Mouse (Mus musculus): ENCODE measurements at regions not wholly inside any gene's neighbourhood (a gene's known extent, or its start where the extent isn't known, plus 50 kb on each side); places are given as distances from the start of the nearest gene placed in this dataset.
A peak's percentile ranks its signal among the peaks of the same experiment; 100 is the strongest.

DNA sequence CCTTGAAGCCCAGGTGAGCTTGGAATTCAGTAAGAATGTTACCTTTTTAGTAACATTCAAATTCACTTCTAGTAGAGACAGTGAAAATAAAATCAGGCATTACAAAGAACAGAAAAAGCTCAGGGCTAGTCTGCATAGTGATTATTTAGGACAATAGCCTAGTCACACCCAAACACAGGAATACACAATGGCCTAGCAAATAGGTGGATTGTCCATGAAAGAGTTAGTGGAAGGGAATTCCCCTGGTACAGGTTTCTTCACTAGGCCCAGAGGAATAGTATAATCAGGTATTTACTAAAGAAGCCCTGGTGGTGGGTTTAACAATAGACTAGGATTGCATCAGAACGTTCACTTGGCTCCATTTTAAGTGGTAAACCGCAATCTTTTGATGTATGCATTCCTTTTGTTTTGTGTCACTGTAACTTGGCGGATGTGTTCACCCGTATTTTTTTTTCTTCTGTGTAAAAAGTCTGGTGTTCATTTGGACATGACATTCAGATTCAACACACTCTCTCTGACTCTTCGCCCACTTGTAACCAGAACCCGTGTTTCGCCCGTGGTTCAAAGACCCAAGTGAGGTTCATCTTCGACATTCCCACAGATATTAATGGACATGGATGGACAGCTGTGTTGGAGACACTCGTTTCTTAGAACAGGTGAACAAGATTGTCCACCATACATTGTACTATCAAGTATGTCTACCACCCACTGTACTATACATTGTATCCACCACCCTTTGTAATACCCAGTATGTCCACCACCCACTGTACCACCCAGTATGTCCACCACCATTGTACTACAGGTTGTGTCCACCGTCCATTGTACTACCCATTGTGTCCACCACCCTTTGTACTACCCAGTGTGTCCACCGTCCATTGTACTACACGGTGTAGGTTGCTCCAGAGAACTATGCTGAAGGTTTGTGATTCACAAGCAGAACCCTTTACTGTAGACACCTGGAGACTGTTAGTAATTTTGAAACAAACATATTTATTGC lies 146.9 kb upstream of the Negr1 start:
- DNase-seq (ENCODE audit: low spot score), result peak; percentile 7

GRCm38 (mm10) chr3:156418124-156418523 lies 143.5 kb upstream of the Negr1 start:
- DNase-seq (ENCODE audit: low spot score), result no peak

GRCm38 (mm10) chr3:156423100-156423499 lies 138.5 kb upstream of the Negr1 start:
- DNase-seq (ENCODE audit: low spot score), result no peak

DNA sequence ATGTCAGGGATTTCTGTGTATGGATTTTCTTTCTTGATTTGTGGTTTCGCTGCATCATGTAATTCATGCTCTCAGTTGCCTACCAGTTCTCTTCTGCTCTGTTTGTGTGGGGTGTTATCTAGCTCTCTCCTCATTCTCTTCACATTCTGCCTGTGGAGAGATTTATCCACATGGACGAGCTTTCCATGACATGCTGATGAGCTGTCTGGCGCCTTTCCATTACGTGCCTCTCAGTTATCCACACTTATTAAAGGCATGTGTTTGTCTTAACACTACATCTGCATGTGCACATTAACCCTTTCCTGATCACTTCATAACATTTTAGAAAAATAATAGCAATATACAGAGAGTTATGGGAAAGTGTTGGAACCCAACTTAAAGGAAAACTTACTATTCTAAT lies 106.6 kb upstream of the Negr1 start:
- DNase-seq (ENCODE audit: low spot score), result no peak

DNA sequence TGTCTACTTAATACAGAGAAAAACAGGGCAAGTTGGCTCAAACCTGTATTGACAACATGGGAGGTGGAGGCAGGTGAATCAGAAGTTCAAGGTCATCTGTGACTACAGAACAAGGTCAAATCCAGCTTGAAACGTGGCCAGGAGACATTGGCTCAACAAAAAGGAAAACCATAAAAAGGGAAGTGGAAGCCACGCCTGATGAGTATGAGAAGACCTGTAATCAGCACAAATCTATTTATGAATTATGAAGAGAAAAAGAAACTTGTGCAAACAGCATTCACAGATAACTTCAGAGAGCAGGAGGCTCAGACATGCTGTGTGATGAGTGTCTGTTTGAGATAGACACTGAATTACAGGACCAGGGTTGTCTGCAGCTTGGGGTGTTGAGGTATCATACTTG lies 98.3 kb upstream of the Negr1 start:
- no peak for DNase-seq (ENCODE audit: low spot score)

DNA sequence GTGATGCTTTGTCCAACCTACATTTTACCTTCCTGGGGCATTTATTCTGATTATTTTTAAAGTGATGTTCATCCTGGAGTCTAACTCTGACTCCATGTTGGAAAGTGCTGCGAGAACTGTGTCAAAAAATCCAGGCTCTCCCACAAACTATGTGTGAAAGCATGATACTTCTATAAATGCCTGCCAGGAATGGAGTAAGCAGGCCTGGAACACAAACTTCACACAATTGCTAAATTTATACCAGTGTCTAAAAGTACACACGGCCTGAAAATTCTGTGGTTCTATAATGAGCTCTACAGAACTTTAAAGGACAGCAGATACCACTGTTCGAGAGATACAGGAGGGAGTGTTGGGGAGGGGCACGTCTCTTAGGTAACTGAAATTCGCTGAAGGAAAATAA lies 96.0 kb upstream of the Negr1 start:
- no peak for DNase-seq (ENCODE audit: low spot score)

DNA sequence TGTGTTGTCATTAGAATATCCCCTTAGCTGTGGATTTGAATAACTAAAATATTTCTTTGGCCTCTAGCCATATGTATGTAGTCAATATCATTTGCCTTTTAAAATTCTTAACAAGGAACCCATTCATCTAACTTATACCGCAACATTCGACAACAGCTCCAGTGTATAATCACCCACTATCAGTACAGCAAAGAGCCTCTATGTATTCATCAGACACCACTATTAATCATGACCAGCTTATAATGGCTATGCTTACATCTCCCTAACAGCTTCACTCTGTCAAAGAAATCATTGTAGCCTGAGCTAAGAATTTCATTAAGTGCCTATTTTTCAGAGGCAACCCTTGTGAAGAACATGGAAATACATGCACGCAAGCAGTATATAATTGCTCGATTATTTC lies 88.9 kb upstream of the Negr1 start:
- no peak for DNase-seq (ENCODE audit: low spot score)

Data from adipocyte (in vitro differentiated cells).